Mouse (Mus musculus): ENCODE results near the gene Mecom.

The Mecom gene

GRCm38 (mm10) chr3:29903596-29904308 lies 644.1 kb downstream of the Mecom start:
- in situ Hi-C loops (cut with MboI; ENCODE audit: low pct_unique_long_range_greater_than_20kb in 1 of 2, low sequenced_read_pairs in 2 of 2, unreplicated experiment in 1 of 2), result no loop called here
